Mouse (Mus musculus): ENCODE measurements around the gene Ncl.

- TF ChIP-seq GATA1 (IDR thresholded peaks at IDR 0.05; ENCODE audit: low read length) (no peak), TAL1 (IDR thresholded peaks at IDR 0.05; ENCODE audit: low read length) (no peak)
These were observed 48.5 kb downstream of the Ncl start for GRCm38 (mm10) chr1:86310536-86311310.

All from erythroblast, embryonic 14.5 days (primary cell).